Mouse (Mus musculus) right cerebral cortex, postnatal 14 days (tissue): ENCODE results near the gene Ppp3cb.
"Not testable (repeated sequence)": the region's sequence is repeated elsewhere in the genome, so short reads cannot be mapped to it uniquely, and the experiment has no call there.

Experiments
- DNase-seq: peaks from one replicate; pipeline ENCODE4 v3.0.0; 2022

Ppp3cb gene

GRCm38 (mm10) chr14:20546415-20546814 is at the start of gene Ppp3cb:
TSS of gene Ppp3cb (minus strand) at chr14:20546573.
- peak; percentile 78 for DNase-seq

- DNase-seq, result peak; percentile 19
These were observed 49.4 kb upstream of the Ppp3cb start for GRCm38 (mm10) chr14:20595781-20596180.

GRCm38 (mm10) chr14:20587458-20587857 is 41.1 kb upstream of the Ppp3cb start:
- DNase-seq, result no peak

- no peak for DNase-seq
These were observed 32.5 kb upstream of the Ppp3cb start for GRCm38 (mm10) chr14:20578822-20579407.

- DNase-seq, result peak; percentile 75
These were observed 29.8 kb upstream of the Ppp3cb start for GRCm38 (mm10) chr14:20576179-20576578.

- not testable (repeated sequence) for DNase-seq
These were observed 26.8 kb upstream of the Ppp3cb start for GRCm38 (mm10) chr14:20573196-20573595.

- no peak for DNase-seq
These were observed 19.1 kb upstream of the Ppp3cb start for GRCm38 (mm10) chr14:20565256-20566021.

GRCm38 (mm10) chr14:20564692-20565091 is 18.3 kb upstream of the Ppp3cb start:
- DNase-seq, result peak; percentile 14

- no peak for DNase-seq
These were observed 15.5 kb upstream of the Ppp3cb start for GRCm38 (mm10) chr14:20561897-20562296.

GRCm38 (mm10) chr14:20550136-20550535 is 3.8 kb upstream of the Ppp3cb start:
- DNase-seq, result no peak

GRCm38 (mm10) chr14:20545529-20546331 is 643 bp downstream of the Ppp3cb start:
- DNase-seq, result peak; percentile 79

GRCm38 (mm10) chr14:20544467-20545411 is 1.6 kb downstream of the Ppp3cb start:
- no peak for DNase-seq

- DNase-seq, result no peak
These were observed 16.7 kb downstream of the Ppp3cb start for GRCm38 (mm10) chr14:20529643-20530042.

- no peak for DNase-seq
These were observed 26.2 kb downstream of the Ppp3cb start for GRCm38 (mm10) chr14:20520179-20520578.

- DNase-seq, result no peak
These were observed 37.9 kb downstream of the Ppp3cb start for GRCm38 (mm10) chr14:20508424-20508823.

GRCm38 (mm10) chr14:20502966-20503365 is 43.4 kb downstream of the Ppp3cb start:
- DNase-seq, result no peak

- DNase-seq, result no peak
These were observed 46.4 kb downstream of the Ppp3cb start for GRCm38 (mm10) chr14:20499982-20500381.

GRCm38 (mm10) chr14:20496603-20497002 is 49.8 kb downstream of the Ppp3cb start, which contains the start of gene Mss51:
TSS of gene Mss51 (minus strand) at chr14:20496901.
- DNase-seq, result no peak

GRCm38 (mm10) chr14:20486031-20486430 is 60.3 kb downstream of the Ppp3cb start:
- no peak for DNase-seq

- DNase-seq, result no peak
These were observed 64.2 kb downstream of the Ppp3cb start for GRCm38 (mm10) chr14:20482051-20482751.

GRCm38 (mm10) chr14:20481211-20481610 is 65.2 kb downstream of the Ppp3cb start:
- no peak for DNase-seq

- no peak for DNase-seq
These were observed 66.2 kb downstream of the Ppp3cb start for GRCm38 (mm10) chr14:20480195-20480579.
